Mouse (Mus musculus) myocyte (in vitro differentiated cells): Measurements from ENCODE around the gene Synm. TPM values are rescaled to one million over a fixed set of nuclear protein-coding genes. Genes with fewer than 3 reads are reported as not detected.

Source experiments
- H3K27me3 ChIP-seq: one replicate; pipeline ENCODE4 v1.6.1; 2011; ENCODE audit not compliant: control insufficient read depth, insufficient read depth, insufficient read length
- H3K36me3 ChIP-seq: one replicate; pipeline ENCODE4 v1.6.1; 2011; ENCODE audit not compliant: control insufficient read depth, insufficient read depth
- H3K4me2 ChIP-seq: one replicate; pipeline ENCODE4 v1.6.1; 2011; ENCODE audit warnings: low read depth, control low read depth
- H3K4me3 ChIP-seq: one replicate; pipeline ENCODE4 v1.5.1; 2011; ENCODE audit warnings: mild to moderate bottlenecking, control low read depth, moderate library complexity
- H3K79me2 ChIP-seq: one replicate; pipeline ENCODE4 v1.6.1; 2011; ENCODE audit not compliant: control insufficient read depth, insufficient read depth
- H3ac ChIP-seq: one replicate; pipeline ENCODE4 v1.6.1; 2011; ENCODE audit not compliant: control insufficient read depth, insufficient read length
- CEBPB ChIP-seq: IDR thresholded peaks from 2 replicates; pipeline ENCODE4 v1.6.1; 2011; ENCODE audit warnings: mild to moderate bottlenecking, moderate library complexity; ENCODE audit not compliant: poor library complexity, insufficient read depth, severe bottlenecking
- E2F4 ChIP-seq: IDR thresholded peaks from one replicate; pipeline ENCODE4 v1.6.1; 2011; ENCODE audit warnings: mild to moderate bottlenecking, control low read depth, moderate library complexity; ENCODE audit not compliant: insufficient read depth
- MAX ChIP-seq: IDR thresholded peaks from one replicate; pipeline ENCODE4 v1.6.1; 2011; ENCODE audit warnings: low read depth, mild to moderate bottlenecking, control low read depth
- MYOD1 ChIP-seq, 3 experiments: IDR thresholded peaks; one replicate each; pipeline ENCODE4 v1.6.1; 2011; ENCODE audit warnings: control low read depth in 2 of 3, low read depth in 2 of 3, mild to moderate bottlenecking in 2 of 3, moderate library complexity in 1 of 3; ENCODE audit not compliant: insufficient read length in 2 of 3, control insufficient read depth in 1 of 3
- MYOG ChIP-seq, 3 experiments: IDR thresholded peaks; one replicate each; pipeline ENCODE4 v1.6.1; 2011; ENCODE audit warnings: control low read depth in 2 of 3, low read depth in 2 of 3, mild to moderate bottlenecking in 2 of 3; ENCODE audit not compliant: insufficient read length in 2 of 3, control insufficient read depth in 1 of 3, insufficient read depth in 1 of 3
- POLR2A ChIP-seq: IDR thresholded peaks from one replicate; pipeline ENCODE4 v1.6.1; 2011; ENCODE audit warnings: low read depth, mild to moderate bottlenecking, control low read depth, moderate library complexity; ENCODE audit not compliant: insufficient read length
- POLR2AphosphoS2 ChIP-seq: IDR thresholded peaks from one replicate; pipeline ENCODE4 v1.6.1; 2011; ENCODE audit warnings: low read depth, control low read depth; ENCODE audit not compliant: insufficient read length
- REST ChIP-seq: IDR thresholded peaks from one replicate; pipeline ENCODE4 v1.6.1; 2011; ENCODE audit warnings: mild to moderate bottlenecking, control low read depth, moderate library complexity; ENCODE audit not compliant: insufficient read depth, insufficient read length
- SRF ChIP-seq: IDR thresholded peaks from one replicate; pipeline ENCODE4 v1.6.1; 2011; ENCODE audit warnings: low read depth; ENCODE audit not compliant: control insufficient read depth, insufficient read length
- TCF12 ChIP-seq: IDR thresholded peaks from one replicate; pipeline ENCODE4 v1.6.1; 2011; ENCODE audit warnings: mild to moderate bottlenecking, control low read depth; ENCODE audit not compliant: poor library complexity, insufficient read depth, severe bottlenecking
- TCF3 ChIP-seq: IDR thresholded peaks from one replicate; pipeline ENCODE4 v1.6.1; 2011; ENCODE audit warnings: low read depth, control low read depth; ENCODE audit not compliant: insufficient read length
- USF1 ChIP-seq: IDR thresholded peaks from one replicate; pipeline ENCODE4 v1.6.1; 2011; ENCODE audit warnings: low read depth, mild to moderate bottlenecking, control low read depth, moderate library complexity
- polyA plus RNA-seq: library from polyadenylated mRNA; unstranded; fragments of >200 nt; fragmentation: generic; extraction: Trizol; gene quantifications from one replicate; pipeline ENCODE4 v1.2.1, GENCODE M21; 2012; ENCODE audit warnings: missing spikeins

The Synm gene
- polyA plus RNA-seq, 1 experiment: 0.46 TPM

DNA sequence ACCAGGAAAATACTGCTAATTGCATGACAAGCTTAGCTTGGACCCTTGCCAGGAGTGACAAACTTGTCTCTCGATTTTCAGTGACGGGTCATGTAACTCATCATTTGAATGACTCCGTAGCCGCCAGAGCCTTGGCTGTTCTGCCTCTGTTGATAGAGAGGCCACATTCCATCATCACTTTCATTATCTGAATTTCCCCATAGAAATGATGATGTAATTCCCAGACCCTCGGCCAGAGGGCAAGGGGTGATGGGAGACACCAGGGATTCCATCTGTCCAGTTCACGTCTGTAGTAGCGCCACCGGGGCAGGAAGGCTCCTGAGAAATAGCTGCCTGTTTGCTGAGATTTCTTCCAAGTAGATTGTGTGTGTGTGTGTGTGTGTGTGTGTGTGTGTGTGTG lies 40.7 kb downstream of the Synm start:
- Histone ChIP-seq H3K36me3 (no peaks in the 10 kb centered on the region), H3K4me3 (no peak overlapping the region), H3K79me2 (no peaks in the 10 kb centered on the region), H3K4me2 (no peak overlapping the region), H3K27me3 (no peaks in the 10 kb centered on the region), H3ac (no peak overlapping the region)
- TF ChIP-seq MYOG (IDR thresholded peaks at IDR 0.05; ENCODE audit: control insufficient read depth in 1 of 3, insufficient read depth in 1 of 3, insufficient read length in 2 of 3, low read depth in 2 of 3): no peak
- TF ChIP-seq REST: no peak
- TF ChIP-seq POLR2A: no peak
- no peak for TF ChIP-seq POLR2AphosphoS2
- TF ChIP-seq TCF12: no peak
- TF ChIP-seq E2F4: no peak
- TF ChIP-seq TCF3: no peak
- no peak for TF ChIP-seq MYOD1 (IDR thresholded peaks at IDR 0.05; ENCODE audit: control insufficient read depth in 1 of 3, insufficient read length in 2 of 3, low read depth in 2 of 3)
- TF ChIP-seq MAX: no peak
- TF ChIP-seq CEBPB: no peak
- no peak for TF ChIP-seq SRF
- TF ChIP-seq USF1: no peak

DNA sequence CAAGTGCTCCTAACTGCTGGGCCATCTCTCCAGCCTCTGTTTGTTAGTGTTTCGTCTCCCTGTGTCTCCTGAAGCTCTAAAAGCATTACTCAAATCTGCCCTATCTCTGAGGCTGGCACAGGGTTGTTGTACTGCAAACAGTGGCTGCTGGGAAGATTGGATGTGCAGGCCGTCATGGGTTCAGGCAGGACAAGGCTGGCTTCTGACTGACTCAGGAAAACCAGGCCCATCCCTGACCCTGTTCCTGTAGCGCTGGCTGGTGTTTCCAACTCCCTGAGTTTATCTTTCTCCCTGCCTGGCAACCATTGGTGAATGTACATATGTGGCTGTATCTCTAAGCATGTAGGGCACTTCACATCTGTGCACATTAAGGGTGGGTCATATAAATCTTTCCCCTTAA lies 42.0 kb downstream of the Synm start:
- no peak overlapping the region for H3K4me3 ChIP-seq
- no peak overlapping the region for H3K4me2 ChIP-seq
- no peak overlapping the region for H3ac ChIP-seq
- peaks cover 2% of the 10 kb centered on the region for H3K36me3 ChIP-seq
- TF ChIP-seq MYOD1 (IDR thresholded peaks at IDR 0.05; ENCODE audit: control insufficient read depth in 1 of 3, insufficient read length in 2 of 3, low read depth in 2 of 3): no peak
- TF ChIP-seq USF1: no peak
- TF ChIP-seq SRF: no peak
- TF ChIP-seq POLR2A: no peak
- TF ChIP-seq TCF12: no peak
- no peak for TF ChIP-seq CEBPB
- TF ChIP-seq E2F4: no peak
- TF ChIP-seq MYOG (IDR thresholded peaks at IDR 0.05; ENCODE audit: control insufficient read depth in 1 of 3, insufficient read depth in 1 of 3, insufficient read length in 2 of 3, low read depth in 2 of 3): no peak
- TF ChIP-seq REST: no peak
- TF ChIP-seq POLR2AphosphoS2: no peak
- no peak for TF ChIP-seq MAX
- no peak for TF ChIP-seq TCF3
- H3K27me3 ChIP-seq: no peaks in the 10 kb centered on the region
- H3K79me2 ChIP-seq: no peaks in the 10 kb centered on the region

DNA sequence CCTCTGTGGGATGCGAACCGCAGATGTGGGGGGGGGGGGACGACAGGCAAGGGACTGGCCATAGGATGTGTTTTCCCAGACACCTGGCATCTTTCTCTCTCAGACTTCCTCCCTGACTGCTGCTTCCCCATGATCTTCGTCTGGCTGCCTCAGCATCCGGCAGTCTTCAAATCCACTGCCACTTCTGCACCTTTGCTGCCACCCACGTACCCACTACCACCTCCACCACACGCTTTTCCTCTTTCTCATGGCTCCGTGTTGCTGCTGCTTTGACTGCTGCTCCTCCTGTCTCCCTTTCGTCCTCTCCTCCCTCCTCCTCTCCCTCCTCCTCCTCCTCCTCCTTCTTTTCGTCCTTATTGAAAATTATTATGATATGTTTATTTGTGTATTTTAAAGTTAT lies 42.6 kb downstream of the Synm start:
- Histone ChIP-seq H3K79me2 (no peaks in the 10 kb centered on the region), H3K36me3 (peaks cover 3% of the 10 kb centered on the region), H3K27me3 (no peaks in the 10 kb centered on the region), H3ac (no peak overlapping the region), H3K4me2 (no peak overlapping the region), H3K4me3 (no peak overlapping the region)
- TF ChIP-seq POLR2AphosphoS2 (no peak), POLR2A (no peak), SRF (no peak), TCF3 (no peak), TCF12 (no peak), USF1 (no peak), MYOG (IDR thresholded peaks at IDR 0.05; ENCODE audit: control insufficient read depth in 1 of 3, insufficient read depth in 1 of 3, insufficient read length in 2 of 3, low read depth in 2 of 3) (no peak), REST (no peak), MYOD1 (IDR thresholded peaks at IDR 0.05; ENCODE audit: control insufficient read depth in 1 of 3, insufficient read length in 2 of 3, low read depth in 2 of 3) (no peak), MAX (no peak), CEBPB (no peak), E2F4 (no peak)

DNA sequence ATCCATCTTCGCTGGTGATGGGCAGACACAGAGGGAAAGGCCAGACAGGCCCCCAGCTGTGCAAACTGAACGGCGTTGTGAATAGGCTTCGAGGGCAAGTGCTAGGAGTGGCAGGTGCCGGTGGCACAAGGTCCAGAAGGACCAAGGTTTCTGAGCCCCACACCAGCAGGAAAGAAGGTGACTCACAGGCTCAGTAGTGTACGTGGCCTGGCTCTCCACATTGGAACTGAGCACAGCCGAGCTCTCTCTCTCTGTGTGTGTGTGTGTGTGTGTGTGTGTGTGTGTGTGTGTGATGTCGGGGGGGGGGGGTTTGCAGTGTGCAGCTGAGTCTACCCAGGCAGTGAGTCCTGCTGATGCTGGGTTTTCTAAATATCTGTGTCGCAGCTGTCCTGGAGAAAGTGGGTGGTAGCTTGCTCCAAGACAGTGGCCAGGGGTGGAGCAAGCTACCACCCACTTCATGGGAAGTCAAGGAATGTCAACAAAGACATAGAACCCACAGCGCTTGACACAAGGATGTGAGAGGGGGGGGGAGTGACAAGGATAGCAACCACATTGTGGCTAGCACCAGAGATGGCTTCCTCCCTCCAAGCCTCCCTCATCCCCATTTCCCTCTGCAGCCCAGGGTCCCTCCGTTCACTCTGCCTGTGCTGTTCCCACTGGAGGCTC lies 43.2 kb downstream of the Synm start:
- TF ChIP-seq MAX: no peak
- TF ChIP-seq MYOD1 (IDR thresholded peaks at IDR 0.05; ENCODE audit: control insufficient read depth in 1 of 3, insufficient read length in 2 of 3, low read depth in 2 of 3): peak in 2 of 3 experiments; percentile 17 to 50
- TF ChIP-seq USF1: no peak
- TF ChIP-seq E2F4: no peak
- no peak for TF ChIP-seq REST
- no peak for TF ChIP-seq SRF
- TF ChIP-seq TCF3: no peak
- peak in 1 of 3 experiments; percentile 39 for TF ChIP-seq MYOG (IDR thresholded peaks at IDR 0.05; ENCODE audit: control insufficient read depth in 1 of 3, insufficient read depth in 1 of 3, insufficient read length in 2 of 3, low read depth in 2 of 3)
- no peak for TF ChIP-seq POLR2AphosphoS2
- no peak for TF ChIP-seq POLR2A
- H3K4me3 ChIP-seq: no peak overlapping the region
- H3K27me3 ChIP-seq: no peaks in the 10 kb centered on the region
- H3ac ChIP-seq: no peak overlapping the region
- no peaks in the 10 kb centered on the region for H3K79me2 ChIP-seq
- H3K36me3 ChIP-seq: peaks cover 3% of the 10 kb centered on the region
- no peak overlapping the region for H3K4me2 ChIP-seq
